In the genomic region with DNA sequence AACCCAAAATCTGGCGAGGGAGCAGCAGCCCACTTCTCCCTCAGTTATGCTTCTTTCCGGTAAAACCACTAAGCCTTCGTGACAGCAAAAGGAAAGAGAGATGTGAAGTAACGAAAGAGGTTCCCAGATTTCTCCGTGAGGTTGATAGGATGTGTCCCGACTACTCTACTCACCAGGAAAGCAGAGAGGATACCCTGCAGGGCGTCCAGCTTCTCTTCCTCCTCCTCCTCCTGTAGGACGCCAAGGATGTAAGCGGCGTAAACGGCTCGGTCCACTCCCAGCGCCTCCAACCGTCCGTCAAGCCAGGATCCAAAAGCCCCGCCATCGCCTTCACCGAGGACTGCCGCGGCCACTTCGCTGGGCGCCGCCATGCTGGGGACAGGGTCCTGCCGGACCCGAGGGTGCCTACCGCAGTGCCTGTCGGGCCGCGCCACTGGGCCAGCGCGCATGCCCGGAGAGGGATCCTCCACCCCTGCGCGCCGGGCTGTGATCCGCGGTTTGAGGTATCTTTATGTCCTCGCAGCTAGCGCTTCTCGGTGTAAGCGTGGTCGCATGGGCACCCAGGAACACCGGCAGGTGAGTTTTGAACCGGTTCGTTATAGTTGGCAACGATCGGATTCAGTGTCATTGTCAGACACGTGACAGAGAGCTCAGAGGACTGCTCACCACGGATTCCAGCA, we compare ENCODE assay signal across 8 mouse cellular contexts. TPM values are rescaled to one million over a fixed set of nuclear protein-coding genes. Genes with fewer than 3 reads are reported as not detected.
DNase-seq lines count a peak whose midpoint lies in the region; ATAC-seq lines count a peak whose summit lies in the region.

Ccdc43 (minus strand) TSS at position 445 of the 680 bp plus-strand sequence.

- peak; percentile 91 to 97 for DNase-seq in adrenal gland, adult (ENCODE audit: inconsistent age in 2 of 2, low spot score in 1 of 2)
- peak; percentile 86 for DNase-seq in embryo, embryonic 10 days (ENCODE audit: low spot score)
- peak; percentile 90 for DNase-seq in gastrocnemius, postnatal 10 days
- DNase-seq in induced T-regulatory cell, adult 2 months (ENCODE audit: low read depth) = peak; percentile 89
- DNase-seq in left cerebral cortex, adult 8-10 months (ENCODE audit: low spot score in 2 of 2) = peak; percentile 77 to 80
- peak; percentile 88 for DNase-seq in right cerebral cortex, adult 18-20 months
- peak; percentile 85 for DNase-seq in urinary bladder, adult 2 months (ENCODE audit: low spot score)

- peak; percentile 98 for ATAC-seq in megakaryocyte, adult 5-6 weeks (ENCODE audit: poor library complexity, severe bottlenecking)

RNA-seq across cellular contexts. Expression of gene Ccdc43, which starts in this region (rescaled TPM):
- 10 to 100 TPM; 81.8 to 88.6 TPM for total RNA-seq in gastrocnemius, postnatal 10 days (2021)
- total RNA-seq in left cerebral cortex, adult 8-10 months (2022) = 10 to 100 TPM; 23.9 to 37.7 (median 26.3) TPM
- 17.1 and 18.1 TPM in 2 replicates for total RNA-seq in megakaryocyte, adult 5-6 weeks (2015)
- 27.2 and 30.2 TPM in 2 replicates for total RNA-seq in megakaryocyte, adult 5-6 weeks (2017)
- polyA plus RNA-seq in urinary bladder, adult 2 months (2012; rRNA removed) = 17.3 and 17.8 TPM in 2 replicates

Comparison
In these comparisons a context has a peak if more than half of its experiments do, and no peak if none do; other contexts are left out.
1. Peak in every context shown above with its lines: DNase-seq and ATAC-seq.